Mouse (Mus musculus): ENCODE results near the gene Cd163.

DNA sequence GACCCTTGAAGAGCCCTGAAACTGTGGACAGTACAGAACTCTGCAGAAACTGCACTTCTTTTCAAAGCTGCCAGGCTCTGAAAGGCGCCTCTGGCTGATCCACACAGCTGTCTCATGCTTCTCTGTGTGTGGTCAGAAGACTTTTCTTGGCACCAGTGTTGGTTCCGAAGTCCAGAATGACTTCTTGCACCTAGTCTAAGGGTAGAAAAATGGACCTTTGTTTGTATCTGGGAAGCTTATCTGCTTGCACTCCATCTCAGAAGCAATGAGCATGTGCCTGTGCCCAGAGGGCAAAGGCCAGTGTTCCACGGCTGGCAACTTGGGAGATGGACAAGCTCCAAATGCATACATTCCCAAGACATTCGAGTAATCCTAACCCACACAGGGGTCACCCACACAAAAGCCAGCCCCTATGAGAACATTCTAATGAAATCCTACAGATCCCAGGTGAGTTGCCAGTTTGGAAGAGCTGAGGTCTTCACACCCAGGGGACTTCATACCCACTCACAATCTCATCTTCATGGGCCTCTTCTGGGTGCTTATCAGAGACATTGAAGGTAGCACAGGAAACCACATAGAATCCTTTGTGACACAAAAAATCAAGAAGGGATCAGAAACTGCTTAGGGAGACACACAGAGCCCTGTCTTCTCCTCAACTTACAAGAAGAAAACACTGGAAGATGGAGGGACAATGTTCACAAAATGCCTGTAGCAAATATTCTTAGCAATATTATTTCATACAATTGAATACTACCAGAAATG lies 73.2 kb downstream of the Cd163 start:
- TF ChIP-seq CTCF (IDR thresholded peaks at IDR 0.05; ENCODE audit: extremely low read depth, insufficient read depth, insufficient read length, insufficient replicate concordance) (no peak), POLR2A (IDR thresholded peaks at IDR 0.05; ENCODE audit: low read depth, low read length) (no peak)

Measured in spleen, adult 2 months (tissue).